Mouse (Mus musculus) limb, embryonic 12.5 days (tissue): ENCODE measurements around the gene Git2. TPM values are rescaled to one million over a fixed set of nuclear protein-coding genes. Genes with fewer than 3 reads are reported as not detected.
A peak's percentile ranks its signal among the peaks of the same experiment; 100 is the strongest.

Source experiments
- ATAC-seq: fragments of 200-750 bp; cut with Nextera tagmentation; 2 replicates; pipeline ENCODE4 v1.8.0; 2017; ENCODE audit warnings: low read depth, moderate TSS enrichment; ENCODE audit not compliant: insufficient number of reproducible peaks, insufficient read depth, low FRiP score, low TSS enrichment
- H3K27ac ChIP-seq: fragments of 300-500 bp; sonication (generic); 2 replicates; pipeline ENCODE4 v1.5.1; 2016; ENCODE audit warnings: mild to moderate bottlenecking, moderate library complexity
- H3K27me3 ChIP-seq: fragments of 300-500 bp; sonication (generic); 2 replicates; pipeline ENCODE4 v1.6.1; 2016; ENCODE audit warnings: mild to moderate bottlenecking, moderate library complexity
- H3K36me3 ChIP-seq: fragments of 300-500 bp; sonication (generic); 2 replicates; pipeline ENCODE4 v1.6.1; 2016; ENCODE audit warnings: mild to moderate bottlenecking, moderate library complexity
- H3K4me1 ChIP-seq: fragments of 300-500 bp; sonication (generic); replicated peaks from 2 replicates; pipeline ENCODE4 v1.6.1; 2016
- H3K4me2 ChIP-seq: fragments of 300-500 bp; sonication (generic); 2 replicates; pipeline ENCODE4 v1.6.1; 2016; ENCODE audit warnings: mild to moderate bottlenecking, moderate library complexity
- H3K4me3 ChIP-seq: fragments of 300-500 bp; sonication (generic); replicated peaks from 2 replicates; pipeline ENCODE4 v1.5.1; 2016; ENCODE audit warnings: mild to moderate bottlenecking
- H3K9ac ChIP-seq: fragments of 300-500 bp; sonication (generic); replicated peaks from 2 replicates; pipeline ENCODE4 v1.6.1; 2016; ENCODE audit warnings: mild to moderate bottlenecking, moderate library complexity
- H3K9me3 ChIP-seq: fragments of 300-500 bp; sonication (generic); 2 replicates; pipeline ENCODE4 v1.6.1; 2016; ENCODE audit warnings: mild to moderate bottlenecking, moderate library complexity
- WGBS: fragments of 180-500 bp; shearing (Covaris S2); methylation state at CpG from one replicate; pipeline ENCODE4 v1.1.7; 2016; 5-methylcytosine and 5-hydroxymethylcytosine counted together
- polyA plus RNA-seq: library from polyadenylated mRNA; unstranded; fragments of >200 nt; fragmentation: Nextera tagmentation; extraction: Ambion mirVana; gene quantifications from 2 replicates; pipeline ENCODE4 v1.2.1, GENCODE M21; 2016

The Git2 gene
- polyA plus RNA-seq, 1 experiment from 2014 or later, result 48.8 TPM

- Histone ChIP-seq H3K4me3 (no peak overlapping the region), H3K4me2 (no peak overlapping the region), H3K27ac (peak overlapping the region; percentile 62), H3K27me3 (no peaks in the 10 kb centered on the region), H3K9me3 (no peaks in the 10 kb centered on the region), H3K4me1 (peaks cover 41% of the 10 kb centered on the region), H3K9ac (no peak overlapping the region), H3K36me3 (peaks cover 71% of the 10 kb centered on the region)
- WGBS, result 23% methylated on average over 8 of the region's 8 CpGs
- ATAC-seq, result 0 out of 2 replicates have a peak, but pooled peaks have one; percentile 43
Observed at GRCm38 (mm10) chr5:114807468-114807867, 32.2 kb upstream of the Git2 start.

- H3K27ac ChIP-seq, result peak overlapping the region; percentile 62
- H3K36me3 ChIP-seq, result peaks cover 74% of the 10 kb centered on the region
- H3K9ac ChIP-seq, result no peak overlapping the region
- H3K27me3 ChIP-seq, result no peaks in the 10 kb centered on the region
- no peak for ATAC-seq
- no peak overlapping the region for H3K4me2 ChIP-seq
- no peaks in the 10 kb centered on the region for H3K9me3 ChIP-seq
- WGBS, result 51% methylated on average over 9 of the region's 9 CpGs
- peaks cover 37% of the 10 kb centered on the region for H3K4me1 ChIP-seq
- H3K4me3 ChIP-seq, result no peak overlapping the region
Observed at GRCm38 (mm10) chr5:114807063-114807462, 31.7 kb upstream of the Git2 start.

- no peaks in the 10 kb centered on the region for H3K27me3 ChIP-seq
- H3K9ac ChIP-seq, result no peak overlapping the region
- peak overlapping the region; percentile 62 for H3K27ac ChIP-seq
- H3K9me3 ChIP-seq, result no peaks in the 10 kb centered on the region
- no peak for ATAC-seq
- H3K36me3 ChIP-seq, result peaks cover 78% of the 10 kb centered on the region
- H3K4me3 ChIP-seq, result no peak overlapping the region
- H3K4me1 ChIP-seq, result peaks cover 35% of the 10 kb centered on the region
- WGBS, result 84% methylated on average over 8 of the region's 8 CpGs
- H3K4me2 ChIP-seq, result no peak overlapping the region
Observed at GRCm38 (mm10) chr5:114806636-114807035, 31.3 kb upstream of the Git2 start.

- Histone ChIP-seq H3K36me3 (peaks cover 81% of the 10 kb centered on the region), H3K4me2 (no peak overlapping the region), H3K4me3 (no peak overlapping the region), H3K9me3 (no peaks in the 10 kb centered on the region), H3K27me3 (no peaks in the 10 kb centered on the region), H3K9ac (no peak overlapping the region), H3K4me1 (peaks cover 39% of the 10 kb centered on the region), H3K27ac (peak overlapping the region; percentile 62)
- no peak for ATAC-seq
- WGBS, result 71% methylated on average over 15 of the region's 15 CpGs
Observed at GRCm38 (mm10) chr5:114805436-114806350, 30.4 kb upstream of the Git2 start.

GRCm38 (mm10) chr5:114804958-114805357, 29.6 kb upstream of the Git2 start:
- Histone ChIP-seq H3K36me3 (peaks cover 83% of the 10 kb centered on the region), H3K9me3 (no peaks in the 10 kb centered on the region), H3K27me3 (no peaks in the 10 kb centered on the region), H3K4me2 (no peak overlapping the region), H3K9ac (no peak overlapping the region; the same call in 1 of the 2 replicates), H3K4me3 (no peak overlapping the region), H3K4me1 (peaks cover 39% of the 10 kb centered on the region), H3K27ac (no peak overlapping the region)
- 43% methylated on average over 3 of the region's 3 CpGs for WGBS
- ATAC-seq, result no peak

GRCm38 (mm10) chr5:114804335-114804734, 29.0 kb upstream of the Git2 start:
- H3K36me3 ChIP-seq, result peaks cover 84% of the 10 kb centered on the region
- WGBS, result 90% methylated on average over 13 of the region's 13 CpGs
- no peak for ATAC-seq

GRCm38 (mm10) chr5:114803231-114803630, 27.9 kb upstream of the Git2 start:
- no peak for ATAC-seq
- Histone ChIP-seq H3K4me3 (no peak overlapping the region), H3K27ac (no peak overlapping the region), H3K9ac (no peak overlapping the region), H3K27me3 (no peaks in the 10 kb centered on the region), H3K4me2 (no peak overlapping the region), H3K36me3 (peaks cover 84% of the 10 kb centered on the region), H3K4me1 (peaks cover 27% of the 10 kb centered on the region), H3K9me3 (no peaks in the 10 kb centered on the region)
- WGBS, result 91% methylated on average over 13 of the region's 13 CpGs

More at GRCm38 (mm10) chr5:114804335-114804734, 29.0 kb upstream of the Git2 start:
- no peaks in the 10 kb centered on the region for H3K9me3 ChIP-seq
- H3K27me3 ChIP-seq, result no peaks in the 10 kb centered on the region
- no peak overlapping the region for H3K27ac ChIP-seq
- H3K4me1 ChIP-seq, result peaks cover 38% of the 10 kb centered on the region
- no peak overlapping the region for H3K9ac ChIP-seq
- no peak overlapping the region for H3K4me2 ChIP-seq
- H3K4me3 ChIP-seq, result no peak overlapping the region

GRCm38 (mm10) chr5:114801841-114802240, 26.5 kb upstream of the Git2 start:
- Histone ChIP-seq H3K4me1 (peaks cover 14% of the 10 kb centered on the region), H3K36me3 (peaks cover 87% of the 10 kb centered on the region), H3K9ac (no peak overlapping the region), H3K9me3 (no peaks in the 10 kb centered on the region), H3K27ac (no peak overlapping the region), H3K4me2 (no peak overlapping the region), H3K4me3 (no peak overlapping the region), H3K27me3 (no peaks in the 10 kb centered on the region)
- no peak for ATAC-seq
- WGBS, result 90% methylated on average over 6 of the region's 6 CpGs

- H3K4me3 ChIP-seq, result no peak overlapping the region
- 19% methylated on average over 8 of the region's 8 CpGs for WGBS
- peaks cover 4% of the 10 kb centered on the region; the same call in 1 of the 2 replicates for H3K27me3 ChIP-seq
- H3K27ac ChIP-seq, result no peak overlapping the region
- no peak overlapping the region for H3K9ac ChIP-seq
- no peak overlapping the region for H3K4me2 ChIP-seq
- no peaks in the 10 kb centered on the region for H3K9me3 ChIP-seq
- peaks cover 14% of the 10 kb centered on the region for H3K4me1 ChIP-seq
- ATAC-seq, result no peak
- peaks cover 81% of the 10 kb centered on the region for H3K36me3 ChIP-seq
Observed at GRCm38 (mm10) chr5:114801049-114801448, 25.7 kb upstream of the Git2 start.

- Histone ChIP-seq H3K27ac (no peak overlapping the region), H3K4me3 (no peak overlapping the region)
Observed at GRCm38 (mm10) chr5:114799848-114800247, 24.5 kb upstream of the Git2 start.

GRCm38 (mm10) chr5:114797253-114797652, 21.9 kb upstream of the Git2 start:
- H3K4me1 ChIP-seq, result peaks cover 11% of the 10 kb centered on the region
- peak overlapping the region; percentile 36; the same call in 1 of the 2 replicates for H3K4me3 ChIP-seq
- whole genome bisulfite sequencing, result 88% methylated on average over 8 of the region's 8 CpGs
- peaks cover 10% of the 10 kb centered on the region; the same call in 1 of the 2 replicates for H3K27me3 ChIP-seq
- H3K9me3 ChIP-seq, result no peaks in the 10 kb centered on the region
- ATAC-seq, result no peak
- no peak overlapping the region for H3K27ac ChIP-seq
- no peak overlapping the region for H3K9ac ChIP-seq
- H3K4me2 ChIP-seq, result 0 out of 2 replicates have a peak overlapping the region, but pooled peaks have one; percentile 67
- peaks cover 77% of the 10 kb centered on the region for H3K36me3 ChIP-seq

More at GRCm38 (mm10) chr5:114799848-114800247, 24.5 kb upstream of the Git2 start:
- peaks cover 11% of the 10 kb centered on the region for H3K4me1 ChIP-seq
- ATAC-seq, result no peak
- 89% methylated on average over 11 of the region's 11 CpGs for WGBS
- H3K9ac ChIP-seq, result no peak overlapping the region
- H3K27me3 ChIP-seq, result peaks cover 10% of the 10 kb centered on the region; the same call in 1 of the 2 replicates
- H3K4me2 ChIP-seq, result no peak overlapping the region
- no peaks in the 10 kb centered on the region for H3K9me3 ChIP-seq
- H3K36me3 ChIP-seq, result peaks cover 78% of the 10 kb centered on the region
